Mouse (Mus musculus): ENCODE data around the gene Crtc1. TPM values are rescaled to one million over a fixed set of nuclear protein-coding genes. Genes with fewer than 3 reads are reported as not detected.
A peak's percentile ranks its signal among the peaks of the same experiment; 100 is the strongest.

Crtc1 gene
- total and polyA plus RNA-seq, 2 experiments from 2014 or later, result 39.3 to 54.0 TPM

- no peaks in the 10 kb centered on the region for H3K4me1 ChIP-seq (ENCODE audit: insufficient read depth, low read length)
- H3K4me2 ChIP-seq (ENCODE audit: low read depth, low read length), result no peak overlapping the region
- DNase-seq (ENCODE audit: low spot score) (no peak), ATAC-seq (no peak)
- H3K27ac ChIP-seq, result no peak overlapping the region
- no peak overlapping the region for H3K9ac ChIP-seq (replicated peaks; ENCODE audit: low read length)
- no peaks in the 10 kb centered on the region for H3K9me3 ChIP-seq (ENCODE audit: low read length)
- TF ChIP-seq CTCF (IDR thresholded peaks at IDR 0.05; ENCODE audit: low read depth), result no peak
- H3K4me3 ChIP-seq (ENCODE audit: low read length), result no peak overlapping the region
- H3K27me3 ChIP-seq (ENCODE audit: insufficient read depth, low read length), result peaks cover 34% of the 10 kb centered on the region
- no peaks in the 10 kb centered on the region for H3K36me3 ChIP-seq (ENCODE audit: insufficient read depth, low read length)
- WGBS, result 66% methylated on average over 7 of the region's 7 CpGs
These were observed 68.9 kb downstream of the Crtc1 start for GRCm38 (mm10) chr8:70370476-70370875.

GRCm38 (mm10) chr8:70366588-70366987 lies 72.8 kb downstream of the Crtc1 start:
- H3K4me1 ChIP-seq (ENCODE audit: insufficient read depth, low read length), result no peaks in the 10 kb centered on the region
- DNase-seq (ENCODE audit: low spot score) (no peak), ATAC-seq (no peak)
- no peak overlapping the region for H3K9ac ChIP-seq (replicated peaks; ENCODE audit: low read length)
- H3K36me3 ChIP-seq (ENCODE audit: insufficient read depth, low read length), result no peaks in the 10 kb centered on the region
- WGBS, result 65% methylated on average over 5 of the region's 5 CpGs
- H3K27ac ChIP-seq, result no peak overlapping the region
- peaks cover 1% of the 10 kb centered on the region; the same call in 1 of the 2 replicates for H3K27me3 ChIP-seq (ENCODE audit: insufficient read depth, low read length)
- no peak overlapping the region for H3K4me3 ChIP-seq (ENCODE audit: low read length)
- TF ChIP-seq CTCF (IDR thresholded peaks at IDR 0.05; ENCODE audit: low read depth), result no peak
- H3K4me2 ChIP-seq (ENCODE audit: low read depth, low read length), result no peak overlapping the region
- no peaks in the 10 kb centered on the region for H3K9me3 ChIP-seq (ENCODE audit: low read length)

GRCm38 (mm10) chr8:70364066-70364465 lies 75.3 kb downstream of the Crtc1 start:
- TF ChIP-seq CTCF (IDR thresholded peaks at IDR 0.05; ENCODE audit: low read depth), result no peak
- H3K27me3 ChIP-seq (ENCODE audit: insufficient read depth, low read length), result no peaks in the 10 kb centered on the region
- no peak overlapping the region for H3K4me3 ChIP-seq (ENCODE audit: low read length)
- H3K9ac ChIP-seq (replicated peaks; ENCODE audit: low read length), result no peak overlapping the region
- H3K9me3 ChIP-seq (ENCODE audit: low read length), result no peaks in the 10 kb centered on the region
- ATAC-seq (no peak), DNase-seq (ENCODE audit: low spot score) (no peak)
- no peak overlapping the region for H3K4me2 ChIP-seq (ENCODE audit: low read depth, low read length)
- WGBS, result 26% methylated on average over 5 of the region's 5 CpGs
- H3K27ac ChIP-seq, result no peak overlapping the region
- H3K36me3 ChIP-seq (ENCODE audit: insufficient read depth, low read length), result no peaks in the 10 kb centered on the region
- H3K4me1 ChIP-seq (ENCODE audit: insufficient read depth, low read length), result no peaks in the 10 kb centered on the region

- 76% methylated on average over 10 of the region's 10 CpGs for WGBS
- H3K27ac ChIP-seq, result no peak overlapping the region
- ATAC-seq (no peak), DNase-seq (ENCODE audit: low spot score) (no peak)
- no peak overlapping the region for H3K4me3 ChIP-seq (ENCODE audit: low read length)
- H3K9ac ChIP-seq (replicated peaks; ENCODE audit: low read length), result no peak overlapping the region
- H3K4me2 ChIP-seq (ENCODE audit: low read depth, low read length), result no peak overlapping the region
- H3K4me1 ChIP-seq (ENCODE audit: insufficient read depth, low read length), result no peaks in the 10 kb centered on the region
- no peaks in the 10 kb centered on the region for H3K36me3 ChIP-seq (ENCODE audit: insufficient read depth, low read length)
- no peak for TF ChIP-seq CTCF (IDR thresholded peaks at IDR 0.05; ENCODE audit: low read depth)
- no peaks in the 10 kb centered on the region for H3K27me3 ChIP-seq (ENCODE audit: insufficient read depth, low read length)
- H3K9me3 ChIP-seq (ENCODE audit: low read length), result no peaks in the 10 kb centered on the region
These were observed 77.8 kb downstream of the Crtc1 start for GRCm38 (mm10) chr8:70361484-70362032.

GRCm38 (mm10) chr8:70360769-70361168 lies 78.6 kb downstream of the Crtc1 start:
- H3K4me2 ChIP-seq (ENCODE audit: low read depth, low read length), result no peak overlapping the region
- no peak overlapping the region for H3K4me3 ChIP-seq (ENCODE audit: low read length)
- H3K4me1 ChIP-seq (ENCODE audit: insufficient read depth, low read length), result no peaks in the 10 kb centered on the region
- H3K9ac ChIP-seq (replicated peaks; ENCODE audit: low read length), result no peak overlapping the region
- no peaks in the 10 kb centered on the region for H3K27me3 ChIP-seq (ENCODE audit: insufficient read depth, low read length)
- ATAC-seq (no peak), DNase-seq (ENCODE audit: low spot score) (no peak)
- H3K9me3 ChIP-seq (ENCODE audit: low read length), result no peaks in the 10 kb centered on the region
- peak; percentile 43 for TF ChIP-seq CTCF (IDR thresholded peaks at IDR 0.05; ENCODE audit: low read depth)
- 56% methylated on average over 4 of the region's 4 CpGs for WGBS
- no peaks in the 10 kb centered on the region for H3K36me3 ChIP-seq (ENCODE audit: insufficient read depth, low read length)
- no peak overlapping the region for H3K27ac ChIP-seq

GRCm38 (mm10) chr8:70359411-70359810 lies 80.0 kb downstream of the Crtc1 start:
- H3K4me2 ChIP-seq (ENCODE audit: low read depth, low read length), result no peak overlapping the region
- ATAC-seq, result 0 out of 2 replicates have a peak, but pooled peaks have one; percentile 13
- WGBS, result 15% methylated on average over 3 of the region's 3 CpGs
- no peaks in the 10 kb centered on the region for H3K4me1 ChIP-seq (ENCODE audit: insufficient read depth, low read length)
- H3K36me3 ChIP-seq (ENCODE audit: insufficient read depth, low read length), result no peaks in the 10 kb centered on the region
- no peaks in the 10 kb centered on the region for H3K9me3 ChIP-seq (ENCODE audit: low read length)
- DNase-seq (ENCODE audit: low spot score), result peak; percentile 49
- no peak overlapping the region for H3K27ac ChIP-seq
- H3K4me3 ChIP-seq (ENCODE audit: low read length), result no peak overlapping the region
- no peaks in the 10 kb centered on the region for H3K27me3 ChIP-seq (ENCODE audit: insufficient read depth, low read length)
- no peak for TF ChIP-seq CTCF (IDR thresholded peaks at IDR 0.05; ENCODE audit: low read depth)
- no peak overlapping the region for H3K9ac ChIP-seq (replicated peaks; ENCODE audit: low read length)

GRCm38 (mm10) chr8:70356111-70356510 lies 83.3 kb downstream of the Crtc1 start:
- H3K4me3 ChIP-seq (ENCODE audit: low read length), result no peak overlapping the region
- H3K9ac ChIP-seq (replicated peaks; ENCODE audit: low read length), result no peak overlapping the region
- H3K4me1 ChIP-seq (ENCODE audit: insufficient read depth, low read length), result peaks cover 17% of the 10 kb centered on the region
- DNase-seq (ENCODE audit: low spot score), result no peak
- ATAC-seq, result no peak
- 71% methylated on average over 1 of the region's 1 CpGs for WGBS
- no peaks in the 10 kb centered on the region for H3K27me3 ChIP-seq (ENCODE audit: insufficient read depth, low read length)
- H3K27ac ChIP-seq, result no peak overlapping the region
- H3K4me2 ChIP-seq (ENCODE audit: low read depth, low read length), result no peak overlapping the region
- no peaks in the 10 kb centered on the region for H3K9me3 ChIP-seq (ENCODE audit: low read length)
- H3K36me3 ChIP-seq (ENCODE audit: insufficient read depth, low read length), result no peaks in the 10 kb centered on the region
- TF ChIP-seq CTCF (IDR thresholded peaks at IDR 0.05; ENCODE audit: low read depth), result no peak
